Comparison of ENCODE assay signal across 26 mouse cellular contexts in the genomic region with DNA sequence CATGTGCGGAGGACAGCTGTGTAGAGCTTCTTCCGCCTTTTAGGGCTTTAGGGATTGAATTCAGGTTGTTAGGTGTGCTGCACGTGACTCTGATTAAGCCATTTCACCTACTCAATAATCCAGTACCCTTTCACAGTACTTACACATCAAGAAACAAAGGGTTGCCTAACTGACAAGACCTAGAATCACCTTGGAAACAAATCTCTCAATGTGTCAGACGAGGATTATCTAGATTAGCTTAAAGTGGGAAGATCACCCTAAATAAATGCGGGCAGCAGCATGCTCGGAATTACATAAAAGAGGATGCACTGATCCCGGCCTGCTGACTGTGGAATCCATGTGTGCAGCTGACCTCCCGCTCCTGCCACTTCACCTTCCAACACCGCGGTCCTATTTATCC. TPM values are rescaled to one million over a fixed set of nuclear protein-coding genes. Genes with fewer than 3 reads are reported as not detected.
DNase-seq lines count a peak whose midpoint lies in the region; ATAC-seq and TF ChIP-seq lines count a peak whose summit lies in the region.
"Had no signal": no experiment of that assay in that cellular context is flagged by ENCODE, and none has a peak within 500 bp of the region (broad histone marks: within the 10 kb centered on the region; RNA-seq: fewer than 3 reads in every experiment).

No protein-coding gene starts in this region.

- no peak overlapping the region for H3K4me2 ChIP-seq in midbrain, embryonic 14.5 days (ENCODE audit: low read length)
- H3K4me2 ChIP-seq in midbrain, postnatal 0 days (ENCODE audit: low read depth, low read length, poor library complexity, severe bottlenecking) = no peak overlapping the region
- H3K4me2 ChIP-seq: embryonic facial prominence, embryonic 12.5 days; embryonic facial prominence, embryonic 15.5 days; forebrain, embryonic 12.5 days; forebrain, embryonic 15.5 days; heart, embryonic 13.5 days; hindbrain, embryonic 12.5 days; hindbrain, embryonic 15.5 days had no signal

- no peaks in the 10 kb centered on the region for H3K4me1 ChIP-seq in midbrain, embryonic 14.5 days (ENCODE audit: control insufficient read depth, insufficient read depth, low read length)
- no peaks in the 10 kb centered on the region for H3K4me1 ChIP-seq in midbrain, postnatal 0 days (ENCODE audit: insufficient read depth, low read length)
- H3K4me1 ChIP-seq: embryonic facial prominence, embryonic 12.5 days; embryonic facial prominence, embryonic 15.5 days; forebrain, embryonic 12.5 days; forebrain, embryonic 15.5 days; heart, embryonic 10.5 days; heart, embryonic 13.5 days; hindbrain, embryonic 12.5 days; hindbrain, embryonic 15.5 days had no signal

- TF ChIP-seq CTCF in midbrain, postnatal 0 days (IDR thresholded peaks at IDR 0.05) = no peak

- peak; percentile 56 for DNase-seq in heart, adult 11 months
- no peak for DNase-seq in heart, postnatal 14 days
- peak; percentile 14 for DNase-seq in midbrain, embryonic 14.5 days
- DNase-seq in midbrain, postnatal 0 days (ENCODE audit: low spot score) = no peak
- peak; percentile 11 for DNase-seq in retina, embryonic 14.5 days (ENCODE audit: low spot score)
- no peak for DNase-seq in left cerebral cortex, postnatal 25 days (ENCODE audit: low spot score in 2 of 2)
- no peak for DNase-seq in adrenal gland, adult 18-20 months (ENCODE audit: low spot score in 2 of 2)
- no peak for DNase-seq in urinary bladder, adult 2 months (ENCODE audit: low spot score)
- DNase-seq: adrenal gland, postnatal 10 days; adrenal gland, postnatal 36 days; cerebellum, adult 11 months; cerebellum, adult 2 months; cerebellum, adult 9-11 months; cerebellum, postnatal 25 days; gastrocnemius, postnatal 10 days; gastrocnemius, postnatal 36 days; heart, adult 2 months had no signal

- ATAC-seq in midbrain, embryonic 14.5 days (ENCODE audit: low FRiP score, low TSS enrichment) = no peak
- ATAC-seq in midbrain, postnatal 0 days (ENCODE audit: low FRiP score) = no peak
- ATAC-seq: activated CD4-positive, CD25-positive, alpha-beta regulatory T cell, adult 4 months; forebrain, embryonic 15.5 days had no signal

- intact Hi-C loops in heart, postnatal 14 days (cut with DNase I) = no loop called here
- intact Hi-C loops in left cerebral cortex, postnatal 25 days (cut with DNase I) = no loop called here

- 40% methylated on average over 10 of the region's 10 CpGs for WGBS in midbrain, embryonic 14.5 days
- 39% methylated on average over 10 of the region's 10 CpGs for WGBS in midbrain, postnatal 0 days

- no peaks in the 10 kb centered on the region for H3K9me3 ChIP-seq in midbrain, embryonic 14.5 days (ENCODE audit: control insufficient read depth, low read length)
- H3K9me3 ChIP-seq in midbrain, postnatal 0 days (ENCODE audit: low read length) = no peaks in the 10 kb centered on the region
- H3K9me3 ChIP-seq: embryonic facial prominence, embryonic 12.5 days; embryonic facial prominence, embryonic 15.5 days; forebrain, embryonic 12.5 days; forebrain, embryonic 15.5 days; heart, embryonic 10.5 days; heart, embryonic 13.5 days; hindbrain, embryonic 12.5 days; hindbrain, embryonic 15.5 days had no signal

- H3K27ac ChIP-seq in midbrain, embryonic 14.5 days (replicated peaks; ENCODE audit: low read depth, low read length) = no peak overlapping the region
- H3K27ac ChIP-seq in midbrain, postnatal 0 days (ENCODE audit: low read depth, low read length) = no peak overlapping the region
- H3K27ac ChIP-seq: embryonic facial prominence, embryonic 12.5 days; embryonic facial prominence, embryonic 15.5 days; forebrain, embryonic 12.5 days; forebrain, embryonic 15.5 days; heart, adult 2 months; heart, embryonic 10.5 days; heart, embryonic 13.5 days; hindbrain, embryonic 12.5 days; hindbrain, embryonic 15.5 days had no signal

- no peak overlapping the region for H3K4me3 ChIP-seq in midbrain, embryonic 14.5 days (replicated peaks; ENCODE audit: low read depth, low read length)
- H3K4me3 ChIP-seq in midbrain, postnatal 0 days (ENCODE audit: low read depth, low read length) = no peak overlapping the region
- H3K4me3 ChIP-seq: embryonic facial prominence, embryonic 12.5 days; embryonic facial prominence, embryonic 15.5 days; forebrain, embryonic 12.5 days; forebrain, embryonic 15.5 days; heart, adult 2 months; heart, embryonic 10.5 days; heart, embryonic 13.5 days; hindbrain, embryonic 12.5 days; hindbrain, embryonic 15.5 days had no signal

- no peaks in the 10 kb centered on the region for H3K27me3 ChIP-seq in midbrain, embryonic 14.5 days (ENCODE audit: control insufficient read depth, insufficient read depth, low read length)
- H3K27me3 ChIP-seq in midbrain, postnatal 0 days (ENCODE audit: insufficient read depth, low read length) = no peaks in the 10 kb centered on the region
- H3K27me3 ChIP-seq: embryonic facial prominence, embryonic 12.5 days; embryonic facial prominence, embryonic 15.5 days; forebrain, embryonic 12.5 days; forebrain, embryonic 15.5 days; heart, embryonic 13.5 days; hindbrain, embryonic 12.5 days; hindbrain, embryonic 15.5 days had no signal

- no peak overlapping the region for H3K9ac ChIP-seq in midbrain, embryonic 14.5 days (replicated peaks; ENCODE audit: low read length)
- no peak overlapping the region for H3K9ac ChIP-seq in midbrain, postnatal 0 days (replicated peaks; ENCODE audit: low read length, poor library complexity, severe bottlenecking)
- H3K9ac ChIP-seq: embryonic facial prominence, embryonic 12.5 days; embryonic facial prominence, embryonic 15.5 days; forebrain, embryonic 12.5 days; forebrain, embryonic 15.5 days; heart, embryonic 13.5 days; hindbrain, embryonic 12.5 days; hindbrain, embryonic 15.5 days had no signal

- peaks cover 9% of the 10 kb centered on the region; the same call in 1 of the 2 replicates for H3K36me3 ChIP-seq in midbrain, embryonic 14.5 days (ENCODE audit: control insufficient read depth, insufficient read depth, low read length)
- H3K36me3 ChIP-seq in midbrain, postnatal 0 days (ENCODE audit: insufficient read depth, low read length) = peaks cover 15% of the 10 kb centered on the region

RNA-seq across cellular contexts. Expression of a gene that starts 13.9 kb away (rescaled TPM):
- total RNA-seq in heart, postnatal 14 days (2021) = 10 to 100 TPM; 48.8 to 49.6 TPM
- polyA plus RNA-seq in midbrain, embryonic 14.5 days (2014; fragmentation: Nextera tagmentation; extraction: Ambion mirVana) = 45.6 and 54.0 TPM in 2 replicates
- total RNA-seq in midbrain, postnatal 0 days (2014; rRNA removed) = 27.7 and 30.7 TPM in 2 replicates
- polyA plus RNA-seq in midbrain, postnatal 0 days (2015; fragmentation: Nextera tagmentation; extraction: Ambion mirVana) = 35.0 and 41.7 TPM in 2 replicates
- 10 to 100 TPM; 44.8 to 47.8 TPM for total RNA-seq in left cerebral cortex, postnatal 25 days (2021)
- 10 to 100 TPM; 53.2 to 67.7 TPM for total RNA-seq in adrenal gland, adult 18-20 months (2021)
- 38.1 and 43.5 TPM in 2 replicates for polyA plus RNA-seq in urinary bladder, adult 2 months (2012; rRNA removed)

Comparison
In these comparisons a context has a peak if more than half of its experiments do, and no peak if none do; other contexts are left out.
1. DNase-seq: peak in heart, adult 11 months (single experiment), midbrain, embryonic 14.5 days (single experiment) and retina, embryonic 14.5 days (single experiment); none in heart, postnatal 14 days (0 of 2), midbrain, postnatal 0 days (single experiment), left cerebral cortex, postnatal 25 days (0 of 2), adrenal gland, adult 18-20 months (0 of 2) and urinary bladder, adult 2 months (single experiment).